Mouse (Mus musculus): ENCODE measurements around the gene Ficd. TPM values are rescaled to one million over a fixed set of nuclear protein-coding genes. Genes with fewer than 3 reads are reported as not detected.

The Ficd gene
- 9.2 and 9.6 TPM in 2 replicates for polyA plus RNA-seq (2015; fragmentation: Nextera tagmentation; extraction: Ambion mirVana)

DNA sequence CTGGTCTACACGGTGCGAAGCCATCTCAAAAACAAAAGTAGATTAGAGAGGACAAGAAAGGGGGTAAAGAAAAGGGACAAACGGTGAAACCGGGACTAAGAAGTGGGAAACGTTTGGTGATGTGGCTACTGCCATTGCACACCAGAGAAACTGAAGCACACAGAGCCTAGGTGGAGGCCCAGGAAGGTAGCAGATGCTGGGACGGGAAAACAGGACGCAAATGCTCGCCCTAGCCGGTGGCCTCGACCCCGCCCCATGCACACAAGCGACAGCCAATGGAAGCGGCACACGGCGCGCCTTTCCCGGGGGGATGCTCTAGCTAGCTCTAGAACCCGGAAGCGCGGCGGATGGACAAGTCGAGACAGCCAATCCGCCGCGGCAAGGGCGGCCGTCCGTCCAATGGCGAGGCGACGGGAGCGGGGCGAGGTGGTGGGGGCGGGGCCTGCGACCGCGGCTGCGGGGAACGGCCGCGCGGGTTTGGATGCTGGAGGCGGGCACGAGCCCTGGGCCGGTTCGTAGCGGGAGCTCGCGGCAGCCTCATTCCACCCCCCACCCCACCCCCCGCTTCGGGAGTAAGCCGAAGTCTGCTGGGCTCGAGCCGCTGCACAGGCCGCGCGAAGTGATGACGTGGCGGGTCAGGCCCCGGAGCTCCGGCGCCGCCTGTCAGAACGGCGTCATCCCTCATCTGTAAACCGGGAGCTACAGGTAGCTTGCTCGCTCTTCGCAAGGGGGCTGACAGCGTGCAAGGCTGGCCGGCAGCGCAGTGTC, at the start of gene Ficd:
Gene Ficd (plus strand): TSS at position 459 of the 768 bp plus-strand sequence.
- peak; percentile 98 for ATAC-seq
- Histone ChIP-seq H3K4me3 (replicated peaks; ENCODE audit: low read length) (peak within 1 kb of the TSS; percentile 73), H3K27me3 (replicated peaks; ENCODE audit: control insufficient read depth, insufficient read depth, low read length) (no peaks in the 10 kb centered on the region), H3K9ac (replicated peaks; ENCODE audit: low read depth, low read length) (peak within 1 kb of the TSS; percentile 75), H3K4me2 (ENCODE audit: low read length) (peak within 1 kb of the TSS; percentile 85), H3K27ac (ENCODE audit: low read length) (peak within 1 kb of the TSS; percentile 96), H3K36me3 (ENCODE audit: control insufficient read depth, insufficient read depth) (peaks cover 15% of the 10 kb centered on the region), H3K9me3 (ENCODE audit: control insufficient read depth, low read length) (no peaks in the 10 kb centered on the region), H3K4me1 (replicated peaks; ENCODE audit: control insufficient read depth, insufficient read depth, low read length) (peaks cover 19% of the 10 kb centered on the region)
- under 1% methylated on average over 69 of the region's 71 CpGs for WGBS

DNA sequence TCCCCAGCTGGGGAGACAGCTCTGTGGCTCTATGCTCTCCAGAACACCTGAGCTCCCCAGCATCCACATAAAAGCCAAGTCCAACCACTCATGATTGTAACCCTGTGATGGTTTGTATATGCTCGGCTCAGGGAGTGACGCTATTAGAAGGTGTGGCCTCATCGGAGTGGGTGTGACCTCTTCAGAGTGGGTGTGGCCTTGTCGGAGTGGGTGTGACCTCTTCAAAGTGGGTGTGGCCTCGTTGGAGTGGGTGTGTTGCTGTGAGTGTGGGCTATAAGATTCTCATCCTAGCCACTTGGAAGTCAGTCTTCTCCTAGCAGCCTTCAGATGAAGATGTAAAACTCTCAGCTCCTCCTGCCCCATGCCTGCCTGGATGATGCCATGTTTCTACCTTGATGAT, 48.1 kb upstream of the Ficd start:
- Histone ChIP-seq H3K27ac (ENCODE audit: low read length) (no peak overlapping the region), H3K9ac (replicated peaks; ENCODE audit: low read depth, low read length) (no peak overlapping the region), H3K27me3 (replicated peaks; ENCODE audit: control insufficient read depth, insufficient read depth, low read length) (no peaks in the 10 kb centered on the region), H3K9me3 (ENCODE audit: control insufficient read depth, low read length) (no peaks in the 10 kb centered on the region), H3K4me2 (ENCODE audit: low read length) (no peak overlapping the region), H3K4me3 (replicated peaks; ENCODE audit: low read length) (no peak overlapping the region), H3K36me3 (ENCODE audit: control insufficient read depth, insufficient read depth) (no peaks in the 10 kb centered on the region), H3K4me1 (replicated peaks; ENCODE audit: control insufficient read depth, insufficient read depth, low read length) (peaks cover 9% of the 10 kb centered on the region)
- 80% methylated on average over 5 of the region's 5 CpGs for WGBS
- no peak for ATAC-seq

DNA sequence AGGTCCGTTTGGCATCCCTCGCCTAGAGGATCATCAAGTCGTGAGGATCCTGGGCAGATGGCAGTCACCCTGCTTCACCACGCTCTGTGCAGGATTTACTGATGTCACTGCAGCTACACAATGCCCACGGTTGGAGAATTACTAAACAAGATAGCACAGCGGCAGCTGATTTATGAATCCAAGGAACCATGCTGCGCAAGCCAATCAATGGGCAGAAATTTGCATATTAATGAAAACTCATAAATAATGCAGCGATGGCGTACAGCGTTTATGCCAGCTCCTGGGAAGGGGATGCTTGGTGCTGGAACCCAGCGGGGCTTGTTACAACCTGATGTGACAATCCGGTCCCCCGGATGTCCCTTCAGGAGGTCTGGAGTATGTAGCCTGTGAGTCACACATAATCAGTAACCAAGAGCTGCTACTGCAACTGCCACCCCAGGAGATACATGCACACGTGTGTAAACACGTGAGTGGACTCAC, 45.5 kb upstream of the Ficd start:
- no peaks in the 10 kb centered on the region for H3K9me3 ChIP-seq (ENCODE audit: control insufficient read depth, low read length)
- no peaks in the 10 kb centered on the region for H3K36me3 ChIP-seq (ENCODE audit: control insufficient read depth, insufficient read depth)
- H3K27ac ChIP-seq (ENCODE audit: low read length), result peak overlapping the region; percentile 37
- 25% methylated on average over 15 of the region's 15 CpGs for WGBS
- H3K4me2 ChIP-seq (ENCODE audit: low read length), result peak overlapping the region; percentile 37
- peaks cover 18% of the 10 kb centered on the region for H3K4me1 ChIP-seq (replicated peaks; ENCODE audit: control insufficient read depth, insufficient read depth, low read length)
- H3K9ac ChIP-seq (replicated peaks; ENCODE audit: low read depth, low read length), result peak overlapping the region; percentile 5; the same call in 1 of the 2 replicates
- no peak overlapping the region for H3K4me3 ChIP-seq (replicated peaks; ENCODE audit: low read length)
- H3K27me3 ChIP-seq (replicated peaks; ENCODE audit: control insufficient read depth, insufficient read depth, low read length), result no peaks in the 10 kb centered on the region
- ATAC-seq, result peak; percentile 88

DNA sequence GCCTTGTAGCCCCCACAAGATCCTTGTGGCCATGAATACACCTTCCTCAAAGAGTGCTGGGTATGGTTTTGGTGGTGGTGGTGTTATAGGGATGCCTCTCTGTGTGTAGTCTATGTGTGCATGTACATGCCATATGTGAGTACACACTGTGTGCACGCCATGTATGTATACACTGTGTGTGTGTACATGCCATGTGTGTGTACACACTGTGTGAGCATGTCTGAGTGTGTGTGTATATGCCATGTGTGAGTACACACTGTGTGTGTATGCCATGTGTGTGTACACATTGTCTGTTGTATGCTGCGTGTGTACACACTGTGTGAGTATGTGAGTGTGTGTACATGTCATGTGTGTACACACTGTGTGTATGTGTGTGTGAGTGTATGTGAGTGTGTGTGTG, 44.7 kb upstream of the Ficd start:
- Histone ChIP-seq H3K27ac (ENCODE audit: low read length) (peak overlapping the region; percentile 37; the same call in 1 of the 2 replicates), H3K36me3 (ENCODE audit: control insufficient read depth, insufficient read depth) (no peaks in the 10 kb centered on the region), H3K27me3 (replicated peaks; ENCODE audit: control insufficient read depth, insufficient read depth, low read length) (no peaks in the 10 kb centered on the region), H3K9me3 (ENCODE audit: control insufficient read depth, low read length) (no peaks in the 10 kb centered on the region), H3K4me1 (replicated peaks; ENCODE audit: control insufficient read depth, insufficient read depth, low read length) (peaks cover 18% of the 10 kb centered on the region), H3K4me3 (replicated peaks; ENCODE audit: low read length) (no peak overlapping the region), H3K4me2 (ENCODE audit: low read length) (no peak overlapping the region), H3K9ac (replicated peaks; ENCODE audit: low read depth, low read length) (no peak overlapping the region)
- ATAC-seq, result no peak
- WGBS, result 89% methylated on average over 2 of the region's 2 CpGs

DNA sequence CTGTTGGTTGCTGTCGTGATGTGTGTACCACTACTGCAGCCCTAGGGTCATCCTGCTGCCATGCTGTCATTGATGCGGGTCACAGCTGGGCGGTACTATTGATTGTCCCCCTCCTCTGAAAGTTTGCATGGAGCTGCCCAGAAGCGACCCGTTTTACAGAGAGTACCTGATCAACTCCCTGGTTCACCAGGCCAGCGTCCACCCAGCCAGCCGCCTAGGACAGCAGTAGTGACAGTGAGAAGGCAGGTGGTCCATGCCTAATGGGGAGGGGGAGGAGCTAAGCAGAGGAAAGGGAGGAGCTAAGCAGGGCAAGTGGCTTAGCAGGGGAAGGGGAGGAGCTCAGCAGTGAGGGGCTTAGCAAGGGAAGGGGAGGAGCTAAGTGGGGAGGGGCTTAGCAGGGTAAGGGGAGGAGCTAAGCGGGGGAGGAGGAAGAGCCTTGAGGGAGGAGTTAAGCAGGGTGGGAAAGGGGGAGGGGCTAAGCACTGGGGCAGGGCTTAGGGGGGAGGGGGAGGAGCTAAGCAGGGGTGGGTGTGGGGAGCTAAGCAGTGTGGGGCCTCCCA, 42.3 kb upstream of the Ficd start:
- 87% methylated on average over 8 of the region's 8 CpGs for WGBS

DNA sequence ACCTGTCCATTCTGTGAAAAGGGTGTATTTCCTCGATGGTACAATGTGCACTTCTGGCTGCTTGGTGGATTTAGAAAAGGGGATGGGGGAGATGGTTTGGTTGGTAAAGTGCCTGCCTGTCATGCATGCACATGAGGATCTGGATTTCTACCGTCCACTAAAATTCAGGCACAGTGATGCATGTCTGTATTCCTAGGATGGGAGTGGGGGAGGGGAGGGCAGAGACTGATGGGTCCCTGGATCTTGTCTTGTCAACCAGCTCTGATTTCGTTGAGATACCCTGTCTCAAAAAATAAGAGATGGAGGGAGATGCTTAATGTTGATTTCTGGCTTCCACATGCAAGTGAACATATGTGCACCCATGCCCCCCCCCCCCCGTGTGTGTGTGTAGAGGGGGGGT, 41.6 kb upstream of the Ficd start:
- H3K9me3 ChIP-seq (ENCODE audit: control insufficient read depth, low read length), result no peaks in the 10 kb centered on the region
- no peak for ATAC-seq
- no peak overlapping the region for H3K27ac ChIP-seq (ENCODE audit: low read length)
- no peak overlapping the region for H3K9ac ChIP-seq (replicated peaks; ENCODE audit: low read depth, low read length)
- no peaks in the 10 kb centered on the region for H3K36me3 ChIP-seq (ENCODE audit: control insufficient read depth, insufficient read depth)
- peaks cover 18% of the 10 kb centered on the region for H3K4me1 ChIP-seq (replicated peaks; ENCODE audit: control insufficient read depth, insufficient read depth, low read length)
- no peak overlapping the region for H3K4me2 ChIP-seq (ENCODE audit: low read length)
- WGBS, result 61% methylated on average over 4 of the region's 4 CpGs
- H3K27me3 ChIP-seq (replicated peaks; ENCODE audit: control insufficient read depth, insufficient read depth, low read length), result no peaks in the 10 kb centered on the region
- H3K4me3 ChIP-seq (replicated peaks; ENCODE audit: low read length), result no peak overlapping the region

More for the DNA sequence above, 42.3 kb upstream of the Ficd start:
- Histone ChIP-seq H3K4me1 (replicated peaks; ENCODE audit: control insufficient read depth, insufficient read depth, low read length) (peaks cover 18% of the 10 kb centered on the region), H3K9me3 (ENCODE audit: control insufficient read depth, low read length) (no peaks in the 10 kb centered on the region), H3K27me3 (replicated peaks; ENCODE audit: control insufficient read depth, insufficient read depth, low read length) (no peaks in the 10 kb centered on the region), H3K4me2 (ENCODE audit: low read length) (no peak overlapping the region), H3K36me3 (ENCODE audit: control insufficient read depth, insufficient read depth) (no peaks in the 10 kb centered on the region), H3K27ac (ENCODE audit: low read length) (no peak overlapping the region), H3K4me3 (replicated peaks; ENCODE audit: low read length) (no peak overlapping the region), H3K9ac (replicated peaks; ENCODE audit: low read depth, low read length) (no peak overlapping the region)
- no peak for ATAC-seq

DNA sequence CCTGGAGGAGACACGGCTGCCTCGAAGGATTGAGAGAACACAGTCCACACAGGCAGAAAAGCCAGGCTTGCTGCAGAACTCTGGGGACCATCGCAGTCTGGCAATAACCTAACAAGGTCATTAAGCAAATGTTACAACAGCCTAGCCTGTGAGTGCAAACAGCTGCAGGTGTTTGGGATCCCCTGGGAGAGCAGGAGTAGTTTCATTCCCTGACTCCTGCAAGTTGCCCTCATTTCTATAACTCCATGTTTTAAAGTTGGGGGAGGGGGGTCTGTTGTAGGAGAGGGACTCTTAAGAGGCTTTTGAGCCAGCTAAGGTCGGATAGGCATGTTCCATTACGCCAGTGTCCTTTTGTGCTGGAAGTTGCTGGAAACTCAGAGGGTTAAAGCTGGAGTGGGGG, 41.2 kb upstream of the Ficd start:
- ATAC-seq, result no peak
- Histone ChIP-seq H3K9me3 (ENCODE audit: control insufficient read depth, low read length) (no peaks in the 10 kb centered on the region), H3K9ac (replicated peaks; ENCODE audit: low read depth, low read length) (no peak overlapping the region), H3K27ac (ENCODE audit: low read length) (no peak overlapping the region), H3K36me3 (ENCODE audit: control insufficient read depth, insufficient read depth) (no peaks in the 10 kb centered on the region), H3K4me2 (ENCODE audit: low read length) (no peak overlapping the region), H3K4me1 (replicated peaks; ENCODE audit: control insufficient read depth, insufficient read depth, low read length) (peaks cover 18% of the 10 kb centered on the region), H3K27me3 (replicated peaks; ENCODE audit: control insufficient read depth, insufficient read depth, low read length) (no peaks in the 10 kb centered on the region), H3K4me3 (replicated peaks; ENCODE audit: low read length) (no peak overlapping the region)
- 45% methylated on average over 5 of the region's 5 CpGs for WGBS

DNA sequence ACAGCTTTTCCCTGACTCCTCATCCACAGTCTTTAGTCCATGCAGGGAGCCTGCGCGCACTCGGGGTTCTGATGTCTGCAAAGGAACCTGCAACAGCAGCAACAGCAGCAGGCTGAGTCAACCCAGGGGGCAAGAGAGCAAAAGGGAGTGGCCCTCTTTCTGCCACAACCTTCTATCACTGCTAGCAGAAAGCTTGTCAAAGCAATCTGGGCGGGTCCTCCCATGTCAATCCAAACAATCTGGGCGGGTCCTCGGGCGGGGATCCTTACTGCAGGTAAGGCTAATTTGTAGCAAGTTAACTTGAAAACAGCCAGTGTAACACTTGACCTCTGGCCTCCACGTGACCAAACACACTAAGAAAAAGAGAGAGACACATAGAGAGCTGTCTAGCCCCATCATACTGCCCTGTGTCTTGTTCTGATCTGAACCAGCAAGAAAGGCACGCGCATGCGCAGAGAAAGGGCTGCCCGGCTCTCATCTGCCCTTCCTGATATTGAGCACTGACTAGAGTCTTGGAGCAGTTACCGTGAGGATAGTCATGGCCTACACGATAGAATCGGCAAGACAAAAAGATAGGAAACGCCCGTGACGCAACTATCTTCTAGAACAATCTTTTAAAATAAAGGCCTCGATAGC, 35.1 kb upstream of the Ficd start:
- ATAC-seq, result no peak

More for the DNA sequence above, 35.1 kb upstream of the Ficd start:
- Histone ChIP-seq H3K36me3 (ENCODE audit: control insufficient read depth, insufficient read depth) (no peaks in the 10 kb centered on the region), H3K9me3 (ENCODE audit: control insufficient read depth, low read length) (no peaks in the 10 kb centered on the region), H3K4me3 (replicated peaks; ENCODE audit: low read length) (no peak overlapping the region), H3K9ac (replicated peaks; ENCODE audit: low read depth, low read length) (no peak overlapping the region), H3K27ac (ENCODE audit: low read length) (no peak overlapping the region), H3K4me1 (replicated peaks; ENCODE audit: control insufficient read depth, insufficient read depth, low read length) (peaks cover 9% of the 10 kb centered on the region; the same call in 1 of the 2 replicates), H3K4me2 (ENCODE audit: low read length) (no peak overlapping the region), H3K27me3 (replicated peaks; ENCODE audit: control insufficient read depth, insufficient read depth, low read length) (no peaks in the 10 kb centered on the region)
- 82% methylated on average over 19 of the region's 19 CpGs for WGBS

Data from forebrain, embryonic 16.5 days (tissue).